Mouse (Mus musculus): ENCODE measurements at regions not wholly inside any gene's neighbourhood (a gene's known extent, or its start where the extent isn't known, plus 50 kb on each side); places are given as distances from the start of the nearest gene placed in this dataset.
A peak's percentile ranks its signal among the peaks of the same experiment; 100 is the strongest.

DNA sequence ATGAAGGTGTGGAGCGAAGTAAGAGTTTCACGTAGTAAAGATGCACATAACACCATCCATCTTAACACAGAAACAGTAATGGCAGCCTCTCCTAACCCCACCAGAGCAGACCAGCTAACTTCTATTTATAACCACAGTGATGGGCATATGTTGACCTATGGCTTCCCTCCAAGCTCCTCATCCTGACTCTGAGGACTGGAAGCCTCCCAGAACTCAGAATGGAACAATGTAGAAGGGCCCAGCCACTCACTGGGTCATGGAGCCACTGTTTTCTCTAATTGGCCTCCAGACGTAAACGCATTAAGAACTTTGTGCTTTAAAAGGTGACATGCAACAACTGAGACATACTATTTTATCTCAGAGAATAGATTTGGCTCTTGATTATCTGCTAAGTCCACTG lies 77.0 kb downstream of the Irs2 start:
- no peak for DNase-seq (ENCODE audit: extremely low read depth, low read depth)

DNA sequence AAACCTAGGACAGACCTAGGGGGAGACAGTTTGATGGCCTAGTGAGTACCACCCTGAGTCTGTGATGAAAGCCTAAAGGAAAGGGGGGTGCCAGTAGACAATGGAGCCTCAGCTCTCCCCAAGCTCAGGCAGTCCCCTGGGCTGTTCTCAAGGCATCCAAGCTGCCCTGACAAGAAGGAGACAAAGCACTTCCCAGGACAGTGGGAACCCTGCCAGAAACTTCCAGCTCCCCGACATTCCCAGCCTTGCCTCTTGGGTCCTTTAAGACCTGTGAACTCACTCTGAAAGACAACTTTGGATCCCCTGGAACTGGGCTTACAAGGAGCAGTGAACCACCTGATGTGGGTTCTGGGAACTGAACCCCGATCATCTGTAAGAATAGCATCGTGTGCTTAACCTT lies 79.4 kb downstream of the Irs2 start:
- no peak for DNase-seq (ENCODE audit: extremely low read depth, low read depth)

DNA sequence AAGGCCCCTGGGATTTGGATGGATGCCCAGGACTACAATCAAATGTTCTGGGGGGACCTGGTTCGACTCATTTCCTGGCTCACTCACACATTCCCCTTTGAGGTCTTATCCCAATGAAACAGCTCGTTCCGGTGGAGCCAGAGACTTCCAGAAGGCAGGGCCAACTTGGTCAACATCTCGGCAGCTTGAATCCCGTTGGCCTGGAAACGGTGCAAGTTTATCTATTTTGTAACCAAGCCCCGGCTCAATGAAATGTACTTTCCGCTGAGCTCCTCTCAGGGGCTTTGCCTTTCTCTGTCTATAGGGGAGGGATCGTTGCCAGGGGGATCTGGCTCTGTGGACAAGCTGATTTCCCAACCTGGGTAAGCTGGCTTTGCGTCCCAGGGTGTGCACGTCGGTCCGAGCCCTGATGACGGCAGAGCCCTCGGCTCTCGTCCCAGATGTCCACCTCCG lies 79.9 kb downstream of the Irs2 start:
- DNase-seq (ENCODE audit: extremely low read depth, low read depth), result no peak

DNA sequence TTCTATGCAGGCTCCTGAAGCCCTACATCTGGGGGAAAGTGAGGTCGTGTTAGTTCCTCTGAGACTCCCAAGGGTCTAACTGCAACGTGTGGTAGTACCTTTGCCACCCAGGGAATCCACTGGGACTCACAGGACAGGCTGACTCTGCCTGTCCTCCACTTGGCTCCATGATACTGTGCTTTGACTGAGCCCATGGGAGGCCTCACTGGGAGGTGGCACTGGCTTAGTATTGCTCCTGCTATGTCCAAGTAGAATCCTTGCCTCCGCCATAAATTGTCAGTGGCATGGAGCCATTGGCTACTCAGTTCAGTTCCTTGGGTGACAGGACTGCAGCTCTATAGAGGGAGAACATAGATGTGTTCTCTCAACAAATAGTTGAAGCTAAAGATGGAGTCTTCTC lies 81.1 kb downstream of the Irs2 start:
- no peak for DNase-seq (ENCODE audit: extremely low read depth, low read depth)

DNA sequence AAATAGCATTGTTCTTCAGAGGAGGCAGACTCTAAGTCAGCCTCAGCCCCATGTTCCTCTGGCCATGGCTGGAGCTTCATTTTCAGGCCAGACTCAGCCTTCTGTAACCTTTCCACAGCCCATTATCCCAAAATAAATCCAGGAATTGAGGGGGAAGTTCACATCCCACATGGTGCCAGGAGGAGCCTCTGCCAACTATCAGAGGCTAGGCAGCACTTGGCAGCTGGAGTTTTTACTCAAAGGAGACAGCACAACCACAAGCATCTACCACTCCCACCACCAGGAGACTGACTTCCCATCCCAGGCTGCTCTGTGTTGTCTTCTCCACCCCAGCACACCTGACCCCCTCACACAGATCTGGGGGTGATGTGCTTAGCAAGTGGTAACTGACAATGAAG lies 81.7 kb downstream of the Irs2 start:
- no peak for DNase-seq (ENCODE audit: extremely low read depth, low read depth)

DNA sequence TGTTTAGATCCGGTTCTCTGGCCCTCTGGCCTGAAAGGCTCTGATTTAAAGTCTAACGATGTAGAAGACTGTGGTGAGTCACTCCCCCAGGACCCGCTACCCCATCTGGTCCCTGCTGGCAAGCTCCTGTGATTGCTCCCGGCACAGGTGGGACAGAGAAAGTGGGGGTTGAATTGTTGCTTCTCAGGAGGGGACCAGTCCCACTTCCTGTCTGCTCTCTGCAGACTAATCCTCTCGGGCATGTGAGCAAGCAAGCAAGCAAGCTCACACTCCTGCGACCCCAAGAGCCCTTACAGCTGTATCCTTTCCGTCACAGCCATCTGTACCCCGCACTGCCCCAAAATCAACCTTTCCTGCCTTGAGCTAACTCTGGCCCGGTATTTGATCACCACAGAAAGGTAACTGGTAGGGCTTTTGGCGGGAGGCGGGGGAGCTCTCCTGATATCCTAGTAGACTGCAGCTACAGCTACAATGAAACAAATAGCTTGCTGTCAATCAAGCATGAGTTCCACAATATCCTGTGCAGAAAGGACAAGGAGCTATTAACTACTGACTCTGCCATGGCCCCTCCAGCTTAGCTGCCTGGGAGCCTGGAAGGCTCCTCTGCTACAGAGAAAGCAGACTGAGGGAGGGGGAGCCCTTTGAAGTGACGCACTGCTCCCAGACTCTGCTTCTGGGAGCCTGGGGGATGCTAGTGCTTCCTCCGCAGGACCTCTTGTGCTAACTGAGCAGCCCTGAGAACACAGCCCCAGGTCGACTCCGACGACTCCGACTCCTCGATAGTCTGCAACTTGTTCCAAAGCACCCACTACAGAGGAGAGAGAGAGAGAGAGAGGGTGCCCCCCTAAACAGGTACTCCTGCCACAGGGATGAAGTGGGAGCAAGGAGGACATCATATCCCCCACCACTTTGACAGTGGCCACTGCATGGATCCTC lies 82.4 kb downstream of the Irs2 start:
- DNase-seq (ENCODE audit: extremely low read depth, low read depth), result no peak

DNA sequence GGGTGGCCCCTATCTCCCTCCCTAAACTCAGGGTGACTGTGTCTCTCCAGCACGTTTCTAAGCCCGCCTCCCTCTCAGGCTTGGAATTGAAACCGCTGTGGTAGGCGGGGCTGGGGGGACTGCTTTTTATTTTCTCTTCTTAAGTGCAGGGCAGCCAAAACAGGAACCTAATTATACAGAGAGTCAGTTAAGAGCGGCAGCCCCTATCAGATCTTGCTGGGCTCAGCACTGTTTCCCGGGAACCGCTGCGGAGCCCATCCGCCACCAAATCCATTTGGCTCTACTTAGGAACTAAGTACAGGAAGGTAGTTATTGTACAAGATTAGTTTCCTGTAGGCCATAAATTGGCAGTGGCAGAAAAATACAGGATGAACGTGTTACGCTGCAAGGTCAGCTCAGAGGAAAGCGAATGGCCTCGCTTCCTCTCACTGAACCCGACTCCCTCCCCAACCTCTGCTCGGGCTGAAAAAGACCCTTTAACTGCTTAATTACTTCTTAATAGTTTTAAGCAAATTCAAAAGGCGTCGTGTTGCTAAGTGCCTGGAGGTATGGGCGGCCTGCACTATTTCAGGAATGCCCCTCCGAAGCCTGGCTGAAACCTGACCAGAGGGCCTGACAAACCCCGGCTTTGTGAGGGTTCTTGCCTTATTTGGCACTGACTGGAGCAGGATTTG lies 83.6 kb downstream of the Irs2 start:
- peak; percentile 95 for DNase-seq (ENCODE audit: extremely low read depth, low read depth)

DNA sequence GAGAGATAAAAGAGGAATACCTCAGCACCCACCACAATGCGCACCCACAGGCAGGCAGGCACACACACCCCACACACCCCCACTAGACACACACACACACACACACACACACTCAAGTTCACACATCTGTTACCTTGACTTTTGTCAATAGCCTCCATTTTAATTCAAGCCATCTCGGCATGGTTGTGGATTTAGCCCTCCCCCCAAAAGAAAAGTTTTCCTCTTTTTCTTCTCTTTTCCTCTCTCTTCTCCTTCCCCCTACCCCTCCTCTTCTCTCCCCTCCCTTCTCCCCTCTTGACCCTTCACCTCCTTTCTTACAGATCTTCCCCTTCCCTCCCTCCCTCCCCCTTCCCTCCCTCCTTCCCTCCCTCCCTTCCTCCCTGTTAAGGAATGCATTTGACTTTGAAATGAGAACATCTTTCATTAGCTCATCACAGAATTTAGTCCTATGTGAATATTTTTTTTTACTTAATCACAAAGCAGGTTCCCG lies 84.2 kb downstream of the Irs2 start:
- DNase-seq (ENCODE audit: extremely low read depth, low read depth), result no peak

DNA sequence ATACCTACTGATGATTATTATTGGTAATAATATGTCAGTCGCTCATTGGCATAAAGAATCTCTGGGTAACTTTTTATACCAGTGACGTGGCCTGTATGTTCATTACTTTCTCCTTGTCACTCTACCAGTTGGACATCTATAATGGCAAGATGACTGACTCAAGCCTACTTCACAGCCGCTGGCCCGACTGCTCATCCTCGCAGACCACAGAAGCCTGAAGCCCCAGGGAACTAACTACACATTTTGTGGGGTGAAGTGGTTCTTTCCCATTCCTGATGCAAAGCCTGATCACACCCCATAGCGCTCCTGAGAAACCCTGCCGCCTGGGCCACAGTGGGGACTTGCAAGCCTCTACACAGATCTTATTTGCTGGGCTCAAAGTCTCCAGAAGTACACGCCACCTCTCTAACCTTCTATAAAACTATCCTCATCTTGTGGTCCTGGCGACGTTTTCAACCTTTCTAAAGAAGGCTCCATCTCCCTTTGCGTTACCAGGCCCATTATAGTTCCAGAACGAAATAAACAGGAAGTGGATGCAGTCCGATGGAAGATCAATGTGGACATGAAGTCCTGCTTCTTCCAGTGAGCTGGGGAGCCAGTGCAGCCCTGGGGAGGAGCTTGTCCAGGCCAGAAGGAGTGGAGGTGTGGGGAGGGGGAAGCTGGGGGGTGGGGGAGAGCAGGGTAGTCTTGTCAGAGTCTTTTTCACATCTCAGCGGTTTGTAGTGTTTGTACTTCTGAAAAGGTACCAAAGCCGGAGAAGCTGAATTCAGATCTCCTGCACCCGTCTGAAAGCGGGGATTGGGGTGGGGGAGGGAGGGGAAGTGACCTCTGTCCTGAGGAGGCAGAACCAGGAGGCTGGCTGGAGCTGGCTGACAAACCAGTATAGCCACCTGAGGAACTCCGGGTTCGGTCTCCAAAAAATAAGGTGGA lies 84.9 kb downstream of the Irs2 start:
- no peak for DNase-seq (ENCODE audit: extremely low read depth, low read depth)

DNA sequence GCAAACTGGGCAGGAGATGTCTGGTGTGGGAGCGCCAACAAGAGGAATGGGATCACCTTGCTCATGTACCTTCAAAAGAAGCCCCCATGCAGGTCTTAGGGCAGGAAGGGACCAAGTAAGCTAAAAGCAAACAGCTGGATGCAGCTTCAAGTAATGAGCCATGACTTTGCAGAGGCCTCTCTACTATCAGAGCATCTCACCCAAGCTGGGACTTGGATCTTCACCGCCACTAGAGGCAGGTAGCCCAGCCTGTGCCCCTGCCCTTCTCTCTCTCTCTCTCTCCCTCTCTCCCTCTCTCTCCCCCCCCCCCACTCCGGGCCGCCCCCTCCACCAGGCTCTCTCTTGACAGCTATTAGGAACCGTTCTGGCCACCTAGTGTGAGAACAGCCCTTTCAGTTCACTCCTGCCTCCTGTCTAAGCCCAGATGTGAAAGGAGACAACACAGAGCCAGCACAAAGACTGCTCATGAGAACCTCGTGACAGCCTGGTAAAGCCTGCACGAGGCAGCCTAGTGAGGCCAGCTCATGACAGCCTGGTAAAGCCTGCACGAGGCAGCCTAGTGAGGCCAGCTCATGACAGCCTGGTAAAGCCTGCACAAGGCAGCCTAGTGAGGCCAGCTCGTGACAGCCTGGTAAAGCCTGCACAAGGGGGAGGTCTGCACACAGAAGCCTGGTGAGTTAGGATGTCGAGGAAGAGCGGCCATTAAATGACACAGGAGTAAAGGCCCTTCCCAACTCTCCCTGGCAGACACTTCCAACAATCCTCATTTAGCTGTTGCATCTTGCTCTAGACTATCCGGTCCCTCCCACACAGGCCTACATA lies 85.8 kb downstream of the Irs2 start:
- no peak for DNase-seq (ENCODE audit: extremely low read depth, low read depth)

DNA sequence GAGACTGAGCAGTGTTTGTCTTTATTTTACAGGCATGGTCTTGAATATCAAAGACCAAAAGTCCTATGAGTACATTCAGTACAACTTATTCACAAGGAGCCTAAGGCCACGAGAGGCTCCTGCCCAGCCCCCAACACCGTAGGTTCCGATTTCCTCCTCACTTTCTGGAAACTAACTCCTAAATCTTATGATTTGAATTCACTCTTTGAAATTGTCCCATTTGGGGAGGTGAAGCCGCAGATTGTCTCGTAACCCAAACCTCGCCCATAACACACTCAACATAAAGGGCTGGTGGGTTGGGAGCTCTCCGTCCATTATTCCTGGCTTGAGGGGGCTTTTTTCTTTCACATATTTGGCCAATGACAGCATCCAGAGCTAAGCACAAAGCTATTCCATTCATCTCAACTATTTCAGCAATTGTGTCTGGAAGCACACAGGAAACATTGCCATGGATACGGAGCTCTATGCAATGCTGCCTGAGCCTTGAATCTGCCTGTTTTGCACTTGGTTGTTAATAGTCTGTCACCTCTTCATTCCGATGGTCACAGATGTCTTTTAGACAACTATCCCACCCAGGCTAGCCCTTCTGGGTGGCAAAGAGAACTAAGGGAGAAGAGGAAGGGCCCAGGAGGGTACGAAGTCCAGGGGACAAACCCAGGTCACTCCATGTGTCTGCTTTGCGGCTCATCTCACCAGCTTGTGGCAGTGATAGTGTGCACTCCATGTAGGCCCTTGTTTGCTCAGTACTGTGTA lies 86.6 kb downstream of the Irs2 start:
- no peak for DNase-seq (ENCODE audit: extremely low read depth, low read depth)

DNA sequence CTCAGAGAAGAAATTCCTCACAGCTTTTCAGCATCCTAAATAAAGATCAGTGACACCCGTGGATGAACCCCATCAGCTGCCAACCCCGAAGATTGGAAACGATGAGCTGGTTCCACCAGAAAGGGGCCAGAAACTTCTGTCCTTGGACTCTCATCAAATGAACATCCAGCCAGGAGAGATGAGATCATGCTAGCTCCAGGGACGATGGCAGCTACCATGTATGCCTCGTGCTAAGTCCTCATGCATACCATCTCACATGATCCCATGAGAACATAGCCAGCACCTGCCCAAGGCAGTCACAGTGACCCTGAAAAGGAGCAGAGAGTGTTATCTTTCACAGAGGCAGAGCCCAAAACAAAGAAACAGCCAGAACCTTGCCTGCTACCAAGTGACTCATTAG lies 88.6 kb downstream of the Irs2 start:
- DNase-seq (ENCODE audit: extremely low read depth, low read depth), result no peak

DNA sequence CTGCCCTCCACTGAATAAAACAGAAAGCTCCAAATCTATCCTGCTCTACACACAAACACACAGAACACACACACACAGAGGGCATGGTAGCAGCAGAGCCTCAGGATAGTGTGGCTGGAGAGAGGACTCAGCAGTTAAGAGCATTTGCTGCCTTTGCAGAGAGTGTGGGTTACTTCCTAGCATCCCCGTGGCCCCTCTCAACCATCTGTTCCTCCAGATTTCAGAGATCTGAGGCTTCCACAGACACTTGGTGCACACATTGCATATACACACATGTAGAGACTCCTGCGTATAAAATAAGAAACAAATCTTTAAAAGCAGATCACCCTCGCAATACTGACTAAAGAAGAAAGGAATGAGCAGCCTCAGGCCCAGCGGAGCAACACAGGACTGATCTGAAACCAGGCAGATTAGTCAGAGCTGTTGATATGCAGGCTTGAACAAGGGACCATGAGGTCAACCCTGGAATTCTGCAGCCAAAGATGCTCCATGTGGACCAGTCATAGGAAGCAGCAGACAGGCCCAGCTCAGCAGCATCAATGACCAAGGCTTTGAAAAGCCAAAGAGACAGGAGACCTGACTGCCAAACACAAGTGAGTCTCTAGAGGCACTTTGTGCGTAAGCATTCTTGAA lies 89.7 kb downstream of the Irs2 start:
- no peak for DNase-seq (ENCODE audit: extremely low read depth, low read depth)

DNA sequence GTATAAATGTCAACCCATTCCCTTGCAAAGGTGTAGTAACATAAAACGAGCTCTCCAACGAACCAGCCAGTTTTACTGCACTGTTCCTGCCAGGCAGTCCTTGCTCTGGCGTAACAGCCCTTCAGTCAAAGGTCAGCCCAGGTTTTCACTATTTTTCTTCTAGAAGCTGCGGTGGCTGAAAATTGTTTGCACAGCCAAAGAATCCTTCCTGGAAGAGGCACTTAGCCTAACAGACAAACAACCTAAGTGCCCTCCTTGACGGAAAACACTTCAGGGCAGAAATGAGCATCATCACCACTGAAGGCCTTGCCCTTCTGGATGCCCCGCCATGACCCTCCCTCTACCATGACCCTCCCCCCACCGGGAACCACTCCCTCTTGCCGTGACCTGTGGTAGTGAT lies 93.6 kb downstream of the Irs2 start:
- no peak for DNase-seq (ENCODE audit: extremely low read depth, low read depth)

DNA sequence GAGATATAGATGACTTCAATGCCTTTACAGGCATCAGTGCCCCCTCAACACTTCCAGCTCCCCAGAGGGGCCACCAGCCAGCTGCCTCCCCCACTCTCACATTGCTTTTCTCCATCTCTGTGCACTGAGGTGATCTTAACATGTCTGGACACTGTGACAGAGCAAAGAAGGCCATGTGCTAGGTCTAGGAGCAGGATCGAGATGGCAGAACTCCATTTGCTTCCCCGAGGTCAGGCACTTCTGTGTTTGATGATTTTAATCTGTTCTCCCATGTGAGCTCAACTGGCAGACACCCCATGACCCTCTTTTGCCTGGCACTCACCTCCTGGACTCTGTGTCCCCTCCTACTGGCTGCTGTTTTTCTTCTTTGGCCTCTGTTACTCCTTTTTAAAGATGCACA lies 95.8 kb downstream of the Irs2 start:
- no peak for DNase-seq (ENCODE audit: extremely low read depth, low read depth)

DNA sequence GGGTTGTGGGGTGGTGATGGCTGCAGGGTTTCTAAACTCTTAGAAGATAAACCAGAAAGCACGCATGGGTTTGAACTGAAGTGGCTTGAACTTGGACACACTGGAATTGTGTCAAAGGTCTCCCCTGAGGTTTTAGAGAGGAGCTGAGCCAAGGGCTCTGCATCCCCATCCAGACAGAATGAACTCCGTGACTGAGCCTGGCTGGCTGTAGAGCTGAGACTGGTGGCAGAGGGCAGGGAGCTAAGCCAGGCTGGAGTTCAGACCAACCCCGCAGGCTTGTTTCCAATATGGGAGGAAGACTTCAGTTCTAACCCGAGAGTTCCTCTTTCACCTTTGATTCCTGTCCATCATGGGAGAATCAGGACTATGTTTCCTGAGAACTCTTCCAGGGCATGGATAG lies 96.9 kb downstream of the Irs2 start:
- no peak for DNase-seq (ENCODE audit: extremely low read depth, low read depth)

DNA sequence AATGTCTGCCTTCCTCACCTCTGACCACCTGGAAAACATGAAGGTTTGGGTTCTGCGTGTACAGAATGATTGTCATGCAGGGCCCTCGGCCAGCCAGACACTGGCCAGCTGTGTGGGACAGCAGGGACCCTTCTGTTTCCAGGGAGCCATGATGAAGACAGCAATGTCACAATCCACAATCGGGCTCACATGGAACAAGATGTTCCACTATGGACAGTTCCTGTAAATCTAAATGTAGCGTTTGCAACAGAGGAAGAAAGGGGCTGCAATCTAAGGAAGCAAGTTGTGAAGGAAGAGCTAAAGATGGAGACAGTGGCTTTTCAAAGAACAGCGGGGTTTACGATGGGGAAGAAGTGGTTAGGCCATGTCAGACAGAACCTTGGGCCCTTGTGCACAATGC lies 97.3 kb downstream of the Irs2 start:
- DNase-seq (ENCODE audit: extremely low read depth, low read depth), result no peak

DNA sequence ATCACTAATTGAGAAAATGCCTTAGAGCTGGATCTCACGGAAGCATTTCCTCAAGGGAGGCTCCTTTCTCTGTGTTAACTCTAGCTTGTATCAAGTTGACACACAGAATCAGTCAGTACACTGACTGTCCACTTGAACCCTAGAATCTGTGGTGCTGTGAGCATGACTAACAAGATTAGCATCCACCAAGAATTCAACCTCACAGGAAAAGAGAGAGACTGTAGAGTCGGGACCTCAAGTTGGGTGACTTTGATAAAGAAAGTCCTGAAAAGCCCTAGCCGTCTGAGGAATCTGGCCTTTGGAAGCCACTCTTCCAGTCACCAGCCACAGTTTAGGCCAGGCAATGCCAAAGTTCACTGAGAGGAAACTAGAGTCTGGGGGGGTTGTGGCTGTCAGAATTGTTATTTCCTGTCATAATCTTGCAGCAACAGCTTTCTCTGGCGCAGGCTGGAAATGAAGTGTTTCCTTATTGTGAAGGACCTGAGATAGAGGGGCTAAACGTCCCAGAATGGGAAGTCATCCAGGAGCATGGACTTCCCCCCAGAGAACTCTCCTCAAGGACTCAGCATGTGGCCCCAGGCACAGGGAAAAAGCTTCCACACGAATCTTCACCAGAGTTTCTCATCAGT lies 97.9 kb downstream of the Irs2 start:
- peak; percentile 31 for DNase-seq (ENCODE audit: extremely low read depth, low read depth)

DNA sequence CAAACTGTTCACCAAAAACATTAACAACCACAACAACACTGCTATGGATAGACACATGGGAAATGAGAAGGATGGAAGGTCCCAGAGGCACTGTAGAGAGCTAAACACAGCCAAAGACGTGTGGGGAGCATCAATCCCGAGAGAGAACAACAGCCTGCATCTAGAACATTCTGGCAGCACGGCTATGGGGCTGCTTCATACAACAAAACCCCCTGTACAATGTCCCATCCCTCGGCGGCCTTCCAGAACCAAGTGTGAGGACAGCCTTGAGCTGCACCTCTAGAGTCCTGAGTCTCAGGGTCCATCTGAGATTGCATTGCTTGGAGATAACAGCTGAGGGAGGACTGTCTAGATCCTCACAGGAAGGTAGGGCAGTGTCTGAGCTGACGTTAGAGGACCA lies 99.1 kb downstream of the Irs2 start:
- DNase-seq (ENCODE audit: extremely low read depth, low read depth), result no peak

All from MEL-GATA-1-ER (cell line).